Mouse (Mus musculus) left cerebral cortex, adult 2 months (tissue): ENCODE results near the gene Mmp14. TPM values are rescaled to one million over a fixed set of nuclear protein-coding genes. Genes with fewer than 3 reads are reported as not detected.

ENCODE experiments used
- DNase-seq, 2 experiments: peaks; one replicate each; pipeline ENCODE4 v3.0.0; 2021 to 2022; ENCODE audit warnings: low spot score in 2 of 2, mixed read lengths in 1 of 2; ENCODE audit errors: extremely low spot score in 1 of 2
- H3K27ac ChIP-seq: fragments of 200-600 bp; 2 replicates; pipeline ENCODE4 v1.8.1; 2022
- H3K4me3 ChIP-seq: fragments of 200-600 bp; 2 replicates; pipeline ENCODE4 v1.8.1; 2022
- CTCF ChIP-seq: fragments of 200-600 bp; IDR thresholded peaks from 2 replicates; pipeline ENCODE4 v1.8.1; 2022; ENCODE audit warnings: antibody characterized with exemption, mild to moderate bottlenecking, moderate library complexity
- intact Hi-C: fragments of 180-260 bp; cut with DNase I; formaldehyde crosslinking; loops from one replicate; pipeline ENCODE4 v1.15.1; 2025
- total RNA-seq, 2 experiments: library from RNA; stranded (reverse); gene quantifications; 2 replicates each; pipeline ENCODE4 v1.2.3; 2021

Gene Mmp14
- total RNA-seq, 2 experiments from 2014 or later, result 10.3 to 13.8 TPM

DNA sequence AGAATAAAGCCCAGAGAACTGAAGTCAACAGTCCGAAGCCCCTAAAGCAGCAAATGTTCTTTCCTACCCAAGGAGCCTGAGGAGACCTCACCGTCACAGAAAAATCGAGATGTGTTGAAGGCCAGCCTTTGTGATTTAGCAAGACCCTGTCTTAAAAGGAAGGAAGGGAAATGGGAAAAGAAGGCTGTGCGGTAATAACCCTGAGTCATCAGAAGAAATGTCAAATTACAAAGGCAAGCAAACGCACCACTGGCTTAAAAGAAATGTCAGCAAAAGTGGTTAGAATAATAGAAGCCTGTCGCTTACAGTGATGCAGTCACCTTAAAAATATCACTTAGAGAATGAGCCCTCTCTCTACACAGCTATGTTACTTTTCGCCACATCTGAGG, 32.9 kb upstream of the Mmp14 start:
- no peak for DNase-seq
- TF ChIP-seq CTCF, result no peak
- intact Hi-C loops, result no loop called here
- Histone ChIP-seq H3K27ac (no peak overlapping the region), H3K4me3 (no peak overlapping the region)

DNA sequence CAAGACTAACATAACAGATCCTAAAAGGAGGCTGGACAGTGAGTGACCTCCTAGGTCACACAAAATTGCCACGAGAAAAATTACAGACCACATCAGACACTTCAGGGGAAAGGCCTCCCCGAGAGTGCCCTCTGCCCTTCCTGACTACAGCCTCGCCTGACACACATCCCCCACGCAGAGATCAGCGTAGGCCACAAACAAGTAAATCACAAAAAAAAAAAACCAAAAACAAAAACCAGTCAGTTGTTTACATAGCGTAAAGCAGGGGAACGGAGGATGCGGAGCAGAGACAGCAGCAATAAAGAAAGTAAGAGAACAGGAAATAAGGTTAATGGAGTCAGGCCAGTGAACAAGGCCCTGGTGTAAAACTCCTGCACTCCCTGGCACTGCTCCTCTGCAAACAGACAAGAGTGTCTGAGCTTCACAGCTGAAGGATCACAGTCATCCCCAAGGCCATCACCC, 32.5 kb upstream of the Mmp14 start:
- intact Hi-C loops, result no loop called here
- Histone ChIP-seq H3K4me3 (no peak overlapping the region), H3K27ac (no peak overlapping the region)
- no peak for DNase-seq
- no peak for TF ChIP-seq CTCF

DNA sequence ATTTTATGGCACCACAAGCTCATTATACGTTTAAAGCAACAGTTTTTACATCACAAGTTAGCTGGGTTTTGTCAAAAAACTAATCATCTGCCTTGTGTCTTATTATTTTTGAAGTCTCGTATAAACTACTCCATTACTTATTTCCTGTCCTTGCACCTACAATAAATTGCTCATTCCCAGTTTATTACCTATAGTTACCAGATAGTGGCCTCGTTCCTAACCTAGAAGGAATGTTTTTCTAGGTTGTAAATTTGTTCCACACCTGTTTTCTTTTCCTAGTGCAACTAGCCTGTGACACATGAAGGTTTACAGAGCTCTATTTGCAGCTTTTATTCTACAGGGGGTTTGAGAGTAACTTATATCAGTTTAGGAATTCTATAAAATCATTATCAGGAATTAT, 29.7 kb upstream of the Mmp14 start:
- intact Hi-C loops, result no loop called here
- Histone ChIP-seq H3K4me3 (no peak overlapping the region), H3K27ac (no peak overlapping the region)
- DNase-seq, result no peak
- TF ChIP-seq CTCF, result no peak

DNA sequence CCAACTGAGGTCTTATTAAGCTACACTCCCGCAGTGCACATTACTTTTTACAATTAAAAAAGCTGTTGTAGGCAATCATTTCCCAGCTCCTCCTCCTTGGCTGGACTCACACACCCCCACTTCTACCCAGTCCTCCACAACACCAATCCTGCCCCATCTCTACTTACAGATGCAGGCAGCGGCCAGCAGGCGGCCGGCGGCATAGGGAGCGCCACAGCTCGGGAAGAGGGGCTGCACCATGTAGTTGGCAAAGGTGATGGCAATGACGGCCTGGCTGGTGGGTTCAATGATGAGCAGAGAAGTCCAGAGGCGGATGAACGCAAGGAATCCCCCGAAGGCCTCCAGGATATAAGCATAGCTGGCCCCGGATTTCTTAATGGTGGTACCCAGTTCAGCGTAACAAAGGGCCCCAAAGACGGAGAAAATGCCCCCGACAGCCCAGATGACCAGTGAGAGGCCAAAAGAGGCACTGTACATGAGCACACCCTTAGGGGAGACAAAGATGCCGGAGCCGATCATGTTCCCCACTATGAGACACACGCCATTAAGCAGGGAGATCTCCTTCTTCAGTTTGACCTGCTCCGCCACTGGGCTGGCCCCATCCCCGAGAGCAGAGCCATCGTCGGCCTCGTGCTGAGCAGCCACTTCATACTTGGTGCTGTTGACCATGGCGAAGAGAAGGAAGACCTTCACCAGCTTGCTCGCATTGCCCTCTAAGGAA, 22.9 kb upstream of the Mmp14 start:
- Histone ChIP-seq H3K27ac (no peak overlapping the region), H3K4me3 (no peak overlapping the region)
- intact Hi-C loops, result no loop called here
- TF ChIP-seq CTCF, result no peak; the same call in none of the 2 replicates
- no peak for DNase-seq

DNA sequence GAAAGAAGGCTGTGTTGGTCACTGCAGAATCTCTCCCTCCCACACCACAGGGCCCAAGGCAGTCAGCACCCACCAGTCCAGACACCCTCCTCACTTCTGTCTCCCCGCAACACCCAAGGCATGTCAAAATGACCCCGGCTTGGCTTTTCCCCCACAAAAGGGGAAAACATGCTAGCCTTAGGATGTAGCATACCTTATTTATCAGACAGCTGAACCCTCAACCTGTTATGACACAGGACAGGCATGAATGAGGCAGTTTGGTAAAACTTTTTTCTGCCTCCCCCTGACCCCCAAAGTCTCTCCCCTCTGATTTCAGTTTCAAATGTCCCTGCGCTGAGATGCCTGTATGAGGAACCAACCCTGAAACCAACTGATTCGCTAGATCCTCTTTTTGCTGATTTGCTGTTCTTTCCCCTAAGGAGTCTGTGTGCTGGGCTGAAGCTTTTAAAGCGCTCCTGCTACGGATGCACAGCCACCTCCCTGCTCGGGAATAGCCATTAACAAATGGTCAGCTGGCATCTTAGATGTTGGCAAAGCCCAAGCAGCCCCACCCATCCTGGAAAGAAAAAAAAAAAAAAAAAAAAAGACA, 22.3 kb upstream of the Mmp14 start:
- intact Hi-C loops, result no loop called here
- Histone ChIP-seq H3K27ac (no peak overlapping the region), H3K4me3 (no peak overlapping the region)
- no peak for TF ChIP-seq CTCF
- no peak for DNase-seq

DNA sequence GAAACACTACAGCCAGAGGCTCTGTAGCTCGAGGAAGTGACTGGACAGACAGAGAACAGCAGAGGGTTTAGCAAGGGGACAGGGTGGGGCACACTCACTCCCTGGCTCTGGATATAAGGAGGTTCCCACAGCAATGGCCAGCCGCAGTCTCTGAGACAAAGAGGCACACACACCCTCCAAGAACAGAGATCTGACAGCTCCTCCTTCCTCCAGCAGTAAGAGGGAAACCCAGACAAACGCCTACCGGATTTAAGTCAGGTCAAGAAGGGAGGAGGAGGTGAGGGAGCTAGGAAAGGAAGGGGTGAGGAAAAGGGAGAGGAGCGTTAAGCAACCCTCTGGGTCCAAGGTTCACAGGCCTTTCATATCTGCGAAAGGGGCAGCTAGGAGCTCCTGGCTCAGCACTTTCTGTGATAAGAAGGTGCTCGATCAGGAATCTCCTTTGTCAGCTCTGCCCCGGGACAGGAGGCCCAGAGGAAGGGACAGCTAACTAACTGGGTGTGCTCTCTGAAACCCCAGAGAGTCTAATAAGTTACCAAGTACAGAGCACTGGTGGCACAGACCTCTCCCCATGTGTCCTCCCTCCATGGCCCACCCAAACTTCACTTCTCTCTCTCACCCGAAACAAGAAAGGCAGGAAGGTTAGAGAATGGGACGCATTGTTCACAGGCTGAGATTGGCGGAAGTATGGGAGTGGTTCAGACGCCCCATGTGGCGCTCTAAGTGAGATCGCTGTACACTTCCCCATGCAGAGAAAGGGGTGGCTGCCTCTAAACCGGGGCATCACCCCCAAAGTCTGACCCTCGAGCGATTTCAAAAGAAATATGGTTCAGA, 21.2 kb upstream of the Mmp14 start:
- H3K4me3 ChIP-seq, result no peak overlapping the region
- no peak for DNase-seq
- H3K27ac ChIP-seq, result 0 out of 2 replicates have a peak overlapping the region, but pooled peaks have one; percentile 15
- TF ChIP-seq CTCF, result no peak
- intact Hi-C loops, result loop anchor here (5.0 kb wide), 1 partner anchor 158 kb away; the partner anchor contains the start of genes Abhd4 and Dad1

DNA sequence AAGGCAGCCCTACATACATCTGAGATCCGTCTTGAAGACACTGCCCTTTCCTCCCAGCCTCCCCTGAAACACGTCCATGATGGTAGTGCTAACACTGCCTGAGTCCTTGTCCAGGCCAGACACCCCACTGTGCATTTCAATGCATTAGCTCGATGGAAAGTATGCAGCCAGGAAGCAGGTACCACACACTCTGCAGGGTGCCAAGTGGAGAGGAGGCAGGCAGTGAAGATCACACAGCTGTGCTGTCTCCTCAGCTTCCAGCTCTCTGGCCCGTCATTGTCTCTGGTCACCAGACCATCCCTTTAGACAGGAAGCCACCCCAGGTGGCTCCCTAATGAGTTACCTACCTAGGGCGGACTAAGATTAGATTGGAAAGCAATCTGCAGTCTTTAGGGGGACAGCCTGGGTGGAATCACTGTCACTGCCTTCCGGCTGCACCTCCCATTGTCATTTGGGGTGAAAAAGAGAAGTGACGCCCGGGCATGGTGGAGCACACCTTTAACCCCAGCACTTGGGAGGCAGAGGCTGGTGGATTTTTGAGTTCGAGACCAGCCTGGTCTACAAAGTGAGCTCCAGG, 19.3 kb upstream of the Mmp14 start:
- intact Hi-C loops, result loop anchor here (1.0 to 5.0 kb wide), 3 partner anchors 160 to 347 kb away; partner anchors contain the start of genes Abhd4 and Dad1
- no peak overlapping the region for H3K27ac ChIP-seq
- DNase-seq, result no peak
- H3K4me3 ChIP-seq, result no peak overlapping the region
- TF ChIP-seq CTCF, result no peak

DNA sequence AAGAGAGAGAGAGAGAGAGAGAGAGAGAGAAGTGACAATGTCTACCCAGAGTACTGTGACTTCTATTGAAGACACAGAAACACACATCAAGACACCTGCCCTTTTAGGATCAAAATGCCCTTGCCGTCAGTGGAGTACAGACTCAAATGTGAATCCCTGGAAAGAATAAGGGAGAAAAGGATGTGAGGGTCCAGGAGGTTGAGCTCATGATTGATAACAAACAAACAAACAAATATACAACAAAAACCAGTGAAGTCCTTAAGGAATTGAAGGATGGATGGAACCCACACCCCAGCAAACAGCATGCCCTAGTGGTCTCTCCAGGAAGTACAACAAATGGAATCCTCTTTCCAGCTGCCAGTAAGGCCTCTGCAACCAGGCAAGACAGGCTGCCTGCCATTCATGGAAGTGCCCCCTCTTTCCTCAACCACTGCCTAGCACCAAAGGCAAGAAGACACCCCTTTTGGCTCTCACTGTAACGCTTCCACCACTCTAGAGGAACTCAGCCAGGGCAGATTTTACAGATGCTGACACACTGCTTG, 18.7 kb upstream of the Mmp14 start:
- peak; percentile 90 for TF ChIP-seq CTCF
- H3K4me3 ChIP-seq, result no peak overlapping the region

DNA sequence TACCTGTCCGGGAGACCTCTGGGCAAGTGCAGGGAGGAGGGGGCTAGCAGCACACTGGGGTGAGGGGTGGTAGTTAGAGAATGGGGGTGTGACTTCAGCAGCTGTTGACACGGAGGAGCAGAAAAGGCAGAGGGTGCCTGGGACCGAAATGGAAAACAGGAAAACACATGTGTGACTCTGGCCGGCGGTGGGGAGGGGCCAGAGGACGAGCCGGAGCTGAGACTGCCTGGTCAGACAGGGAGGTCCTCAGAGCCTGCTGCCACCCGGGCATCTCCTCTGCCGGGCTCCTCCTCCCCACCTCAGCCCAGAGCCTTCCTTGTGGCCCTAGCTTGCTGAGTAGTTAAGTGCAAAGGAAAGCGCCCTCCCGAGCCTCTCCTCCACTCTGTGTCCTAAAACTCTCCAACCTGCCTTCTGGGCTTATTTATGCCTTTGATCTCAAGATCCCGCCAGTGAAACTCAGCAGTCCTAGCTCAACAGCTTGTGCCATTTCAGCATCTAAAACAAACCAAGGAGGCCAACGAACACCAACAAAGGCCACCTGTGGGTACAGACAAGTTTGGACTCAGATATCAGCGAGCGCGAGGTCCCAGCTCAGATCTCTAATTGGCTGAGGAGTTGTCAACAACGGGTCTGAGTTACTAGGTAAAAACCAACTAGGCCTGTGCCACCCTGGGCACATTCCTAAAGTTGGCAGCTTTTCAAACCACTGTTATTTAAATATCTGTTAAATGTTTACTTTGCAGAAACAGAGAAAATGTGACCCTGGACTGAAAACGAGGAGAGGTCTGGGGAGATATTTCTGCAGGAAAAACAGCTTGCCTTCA, 17.3 kb upstream of the Mmp14 start:
- Histone ChIP-seq H3K4me3 (no peak overlapping the region), H3K27ac (no peak overlapping the region)
- TF ChIP-seq CTCF, result no peak
- no peak for DNase-seq
- intact Hi-C loops, result loop anchor here (2.0 to 5.0 kb wide), 2 partner anchors 162 to 349 kb away; partner anchors contain the start of genes Abhd4 and Dad1

More for the DNA sequence above, 18.7 kb upstream of the Mmp14 start:
- intact Hi-C loops, result loop anchor here (1.0 to 5.0 kb wide), 3 partner anchors 160 to 348 kb away; partner anchors contain the start of genes Abhd4 and Dad1
- peak; percentile 32 to 59 for DNase-seq
- no peak overlapping the region for H3K27ac ChIP-seq

DNA sequence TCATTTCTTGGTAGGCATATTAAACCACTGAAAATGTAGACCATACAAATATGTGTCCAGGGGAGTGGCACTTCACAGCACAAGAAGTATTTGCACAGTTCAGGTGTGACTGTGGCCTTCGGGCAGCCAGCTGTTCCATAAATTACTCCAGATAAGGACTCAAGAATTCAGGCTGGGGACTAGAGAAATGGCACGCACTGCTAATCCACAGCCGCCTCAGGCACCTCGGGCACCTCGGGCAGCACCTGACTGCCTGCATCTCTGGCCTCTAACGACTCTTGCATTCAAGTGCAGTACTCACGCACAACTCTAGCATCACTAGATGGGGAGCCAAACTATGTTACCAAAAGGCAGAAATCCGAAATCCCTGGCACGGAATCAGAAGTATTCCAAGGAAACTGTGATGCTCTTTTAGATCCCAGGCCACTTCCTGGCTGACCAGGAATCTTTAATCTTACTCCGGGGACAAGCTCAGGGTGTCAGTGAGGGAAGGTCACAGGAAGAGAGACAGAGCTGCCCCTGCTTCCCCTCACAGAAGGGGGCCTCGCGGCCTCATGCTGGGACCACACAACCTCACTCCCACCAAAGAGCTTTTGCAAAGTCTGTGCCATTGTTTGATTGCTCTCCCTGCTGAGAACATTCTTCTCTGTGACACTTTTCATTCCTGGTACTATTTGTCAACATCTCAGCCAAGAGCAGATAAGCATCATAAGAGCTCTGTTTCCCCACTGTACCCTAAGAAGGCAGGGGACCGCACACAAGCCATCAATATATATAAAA, 16.0 kb upstream of the Mmp14 start:
- H3K27ac ChIP-seq, result no peak overlapping the region
- H3K4me3 ChIP-seq, result no peak overlapping the region
- intact Hi-C loops, result no loop called here
- no peak for DNase-seq
- no peak for TF ChIP-seq CTCF
